Mouse (Mus musculus): Measurements from ENCODE around the gene Pfdn6.

Pfdn6 gene

DNA sequence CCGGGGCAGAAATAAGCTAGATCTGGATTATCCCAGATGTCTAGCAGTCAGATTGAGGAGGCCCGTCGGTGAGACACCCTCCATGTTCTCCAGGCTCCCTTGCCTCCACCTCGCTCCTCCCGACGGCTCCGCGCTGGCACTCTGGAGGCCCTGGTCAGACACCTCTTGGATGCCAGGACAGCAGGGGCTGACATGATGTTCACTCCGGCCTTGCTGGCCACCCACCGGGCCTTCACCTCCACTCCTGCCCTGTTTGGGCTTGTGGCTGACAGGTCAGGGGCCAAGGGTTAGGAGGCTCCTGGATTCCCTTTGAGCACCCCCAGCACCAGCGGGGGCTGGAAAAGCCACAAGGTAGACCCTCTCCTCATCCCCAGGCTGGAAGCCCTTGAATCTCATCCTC lies 8.2 kb downstream of the Pfdn6 start:
- no peak for DNase-seq (ENCODE audit: low read depth, low spot score)

- no peak for DNase-seq (ENCODE audit: low read depth, low spot score)
Observed at GRCm38 (mm10) chr17:33931159-33931866, 8.8 kb downstream of the Pfdn6 start.

DNA sequence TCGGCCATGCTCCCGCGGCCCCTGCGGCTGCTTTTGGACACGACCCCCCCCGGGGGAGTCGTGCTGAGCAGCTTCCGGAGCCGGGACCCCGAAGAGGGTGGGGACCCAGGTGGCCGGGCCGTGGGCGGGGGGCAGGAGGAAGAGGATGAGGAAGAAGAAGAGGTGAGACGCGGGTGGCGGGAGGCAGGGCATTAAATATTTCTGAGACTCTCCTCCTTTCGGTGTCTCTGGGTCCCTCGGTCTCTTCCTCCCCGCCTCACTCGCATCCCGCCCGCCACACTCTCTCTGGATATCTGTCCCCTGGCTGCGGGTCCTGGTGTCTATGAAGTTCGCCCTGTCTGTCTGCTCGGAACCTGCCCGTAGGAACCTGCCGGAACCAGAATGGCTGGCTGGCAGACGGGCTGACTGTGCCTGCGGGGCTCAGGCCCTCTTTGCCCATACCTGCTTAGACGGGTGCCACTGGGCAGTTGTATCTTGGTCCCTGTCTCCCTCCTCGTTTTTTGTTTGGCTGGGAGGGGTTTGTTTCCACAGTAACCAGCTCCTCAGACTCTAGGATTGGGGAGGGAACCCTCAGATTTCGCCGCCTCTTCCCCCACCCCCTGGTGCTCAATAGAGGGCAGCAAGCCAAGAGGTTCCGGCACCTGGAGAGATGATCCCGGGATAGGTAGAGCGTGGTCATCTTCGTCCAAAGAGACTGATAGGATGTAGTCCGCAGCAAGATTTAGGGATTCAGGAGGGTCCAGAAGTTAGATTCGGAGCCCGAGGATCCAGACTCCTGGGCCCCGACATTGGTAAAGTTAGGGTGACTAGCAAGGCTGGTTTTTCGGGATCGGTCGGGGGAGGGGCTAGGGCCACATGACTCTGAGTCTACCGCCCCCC lies 9.6 kb downstream of the Pfdn6 start:
- no peak for DNase-seq (ENCODE audit: low read depth, low spot score)

DNA sequence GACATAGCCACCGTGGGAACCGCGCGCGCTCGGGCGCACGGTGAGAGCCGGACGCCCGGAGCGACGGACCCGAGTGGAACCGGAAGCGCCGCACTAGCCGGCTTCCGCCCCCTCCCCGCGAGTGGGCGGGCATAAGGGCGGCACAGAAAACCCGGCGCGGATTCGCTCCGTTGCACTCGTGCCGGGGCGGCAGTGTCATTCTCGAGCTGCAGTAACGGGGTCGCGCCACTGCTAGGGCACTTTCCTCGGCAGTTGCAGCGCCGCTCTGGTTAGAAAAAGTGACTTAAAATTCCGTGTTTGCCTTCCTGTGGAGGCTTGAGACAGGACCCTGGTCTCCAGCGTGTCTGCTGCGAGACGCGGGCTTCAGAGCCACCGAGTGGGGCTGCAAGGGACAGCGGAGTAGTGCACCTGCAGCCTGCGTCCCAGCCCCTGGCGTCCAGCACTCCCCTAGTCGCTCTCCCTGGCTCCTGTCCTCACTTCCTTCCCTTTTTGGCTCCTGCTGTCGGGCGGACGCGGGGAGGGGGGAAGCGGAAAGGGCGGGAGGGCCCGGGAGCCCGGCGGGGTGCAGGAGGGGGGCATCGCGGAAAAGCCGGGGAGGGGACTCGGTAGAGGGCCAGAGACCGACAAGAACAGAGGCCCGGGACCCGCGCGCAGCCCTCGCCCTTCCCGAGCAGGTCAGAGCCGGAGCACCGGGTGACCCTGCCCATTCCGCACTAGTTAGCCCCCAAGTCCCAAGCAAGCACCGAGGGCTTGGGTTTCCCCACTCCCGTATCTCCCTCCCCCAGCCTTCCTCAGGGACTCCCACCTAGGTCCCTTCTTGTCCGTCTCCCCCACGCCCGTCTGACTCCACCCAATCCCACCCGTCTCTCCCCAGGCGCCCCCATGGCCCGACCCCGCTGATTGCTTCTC lies 10.5 kb downstream of the Pfdn6 start, which contains the start of gene Rgl2:
Gene Rgl2 (plus strand): TSS at position 173 of the 909 bp plus-strand sequence.
- DNase-seq (ENCODE audit: low read depth, low spot score): peak; percentile 89

DNA sequence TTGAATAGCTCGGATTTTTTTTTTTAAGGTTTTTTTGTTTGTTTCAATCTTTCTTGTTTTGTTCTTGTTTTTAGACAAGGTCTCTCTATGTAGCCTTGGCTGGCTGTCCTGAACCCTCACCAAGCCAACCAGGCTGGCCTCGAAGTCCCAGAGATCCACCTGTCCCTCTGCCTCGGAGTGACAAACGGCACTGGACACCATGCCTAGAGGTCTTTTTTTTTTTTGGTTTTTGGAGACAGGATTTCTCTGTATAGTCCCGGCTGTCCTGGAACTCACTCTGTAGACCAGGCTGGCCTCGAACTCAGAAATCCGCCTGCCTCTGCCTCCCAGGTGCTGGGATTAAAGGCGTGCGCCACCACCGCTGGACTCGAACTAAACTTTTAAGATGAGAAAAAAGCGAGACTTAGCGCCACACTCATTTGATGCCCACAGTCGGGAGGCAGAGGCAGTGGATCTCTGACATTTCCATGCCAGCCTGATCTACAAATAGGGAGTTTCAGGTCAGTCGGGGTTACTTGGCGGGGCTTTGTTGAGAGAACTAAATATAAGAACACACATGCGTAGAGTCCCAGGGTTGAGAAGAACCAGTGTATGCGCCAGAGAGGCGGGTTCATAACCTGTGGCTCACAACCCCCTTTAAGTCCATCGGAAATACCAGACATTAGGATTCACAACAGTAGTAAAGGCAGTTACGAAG lies 11.7 kb downstream of the Pfdn6 start:
- DNase-seq (ENCODE audit: low read depth, low spot score): no peak

- DNase-seq (ENCODE audit: low read depth, low spot score): no peak
Observed at GRCm38 (mm10) chr17:33926207-33926932, 13.8 kb downstream of the Pfdn6 start.

DNA sequence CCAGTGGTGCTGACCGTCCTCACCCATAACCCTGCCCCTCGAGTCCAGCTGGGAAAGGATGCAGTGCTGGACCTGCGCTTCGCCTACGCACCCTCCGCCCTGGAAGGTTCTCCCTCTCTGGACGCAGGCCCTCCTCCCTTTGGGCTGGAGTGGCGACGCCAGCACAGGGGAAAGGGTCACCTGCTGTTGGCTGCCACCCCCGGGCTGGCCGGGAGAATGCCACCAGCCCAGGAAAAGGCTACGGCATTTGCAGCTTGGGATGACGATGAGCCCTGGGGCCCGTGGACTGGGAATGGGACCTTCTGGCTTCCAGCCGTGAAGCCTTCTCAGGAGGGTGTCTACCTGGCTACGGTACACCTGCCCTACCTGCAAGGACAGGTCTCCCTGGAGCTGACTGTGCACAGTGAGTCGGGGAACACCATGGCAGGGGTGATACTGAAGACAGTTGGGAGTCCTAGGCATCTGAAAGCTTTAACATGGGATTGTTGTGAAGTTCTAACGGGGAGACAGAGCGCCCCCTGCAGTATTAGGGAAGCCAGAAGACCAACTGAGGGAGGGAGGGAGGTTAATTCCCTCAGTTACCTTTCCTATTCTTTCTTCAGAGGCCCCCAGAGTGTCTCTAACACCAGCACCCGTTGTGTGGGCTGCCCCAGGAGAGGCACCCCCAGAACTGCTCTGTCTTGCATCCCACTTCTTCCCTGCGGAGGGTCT lies 14.6 kb downstream of the Pfdn6 start:
- no peak for DNase-seq (ENCODE audit: low read depth, low spot score)

- DNase-seq (ENCODE audit: low read depth, low spot score): peak; percentile 65
Observed at GRCm38 (mm10) chr17:33924577-33925283, 15.4 kb downstream of the Pfdn6 start.

DNA sequence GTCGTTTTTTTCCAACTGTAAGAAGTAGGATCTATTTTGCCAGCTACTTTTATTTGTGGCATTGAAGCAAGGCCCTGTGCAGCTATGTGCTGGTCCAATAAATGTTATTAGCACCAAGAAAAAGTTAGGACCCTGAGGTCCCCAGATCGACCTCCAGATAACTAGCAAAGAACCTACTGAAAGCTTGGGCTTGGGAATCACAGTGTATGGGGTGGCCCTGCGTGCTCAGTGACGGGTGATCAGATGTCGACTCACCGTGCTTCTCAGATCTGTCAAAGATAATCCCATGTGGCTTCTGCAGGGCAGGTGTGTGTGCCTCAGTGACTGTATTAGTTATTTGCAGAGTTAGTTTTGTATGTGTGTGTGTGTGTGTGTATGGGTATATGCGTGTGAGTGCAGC lies 18.8 kb downstream of the Pfdn6 start:
- no peak for DNase-seq (ENCODE audit: low read depth, low spot score)

- peak; percentile 84 for DNase-seq (ENCODE audit: low read depth, low spot score)
Observed at GRCm38 (mm10) chr17:33920282-33921097, 19.7 kb downstream of the Pfdn6 start.

DNA sequence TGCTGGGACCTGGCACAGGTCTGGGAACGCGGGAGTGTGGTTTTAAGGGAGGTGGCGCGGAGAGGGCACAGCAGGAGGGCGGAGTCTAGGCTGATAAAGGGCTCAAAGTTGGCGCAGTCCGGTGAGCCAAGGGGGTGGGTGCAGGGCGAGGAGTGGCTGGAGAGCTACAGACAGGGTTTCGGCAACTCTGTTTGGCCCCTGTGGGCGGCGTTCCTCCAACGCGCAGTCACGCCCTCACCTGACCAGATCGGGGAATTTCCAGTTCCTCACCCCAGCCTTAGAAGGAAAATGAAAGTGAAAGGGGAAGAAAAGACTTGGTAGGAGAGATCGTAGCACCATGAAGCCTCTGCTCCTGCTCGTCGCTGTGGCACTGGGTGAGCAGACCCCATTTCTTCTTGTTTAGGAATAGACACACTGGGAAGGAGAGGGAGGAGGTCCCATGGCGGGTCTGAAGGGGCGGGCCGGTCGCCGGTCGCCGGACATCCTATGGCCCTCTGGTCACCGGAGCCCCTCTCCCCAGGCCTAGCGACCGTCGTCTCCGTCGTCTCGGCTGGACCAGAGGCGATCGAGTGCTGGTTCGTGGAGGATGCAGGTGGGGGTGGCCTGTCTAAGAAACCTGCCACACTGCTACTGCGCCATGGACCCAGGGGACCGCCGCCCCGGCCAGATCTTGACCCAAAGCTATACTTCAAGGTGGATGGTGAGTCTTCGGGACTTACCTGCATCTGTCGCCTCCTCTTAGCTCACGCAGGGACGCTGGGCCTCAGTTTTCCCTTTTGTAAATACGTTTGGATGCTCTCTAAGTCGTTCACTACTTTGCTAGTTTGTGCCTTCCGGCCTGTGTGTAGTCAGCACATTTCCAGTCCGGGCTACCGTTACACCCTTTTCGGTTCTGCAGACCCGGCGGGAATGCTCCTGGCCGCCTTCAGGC lies 20.5 kb downstream of the Pfdn6 start:
- DNase-seq (ENCODE audit: low read depth, low spot score): peak; percentile 71

DNA sequence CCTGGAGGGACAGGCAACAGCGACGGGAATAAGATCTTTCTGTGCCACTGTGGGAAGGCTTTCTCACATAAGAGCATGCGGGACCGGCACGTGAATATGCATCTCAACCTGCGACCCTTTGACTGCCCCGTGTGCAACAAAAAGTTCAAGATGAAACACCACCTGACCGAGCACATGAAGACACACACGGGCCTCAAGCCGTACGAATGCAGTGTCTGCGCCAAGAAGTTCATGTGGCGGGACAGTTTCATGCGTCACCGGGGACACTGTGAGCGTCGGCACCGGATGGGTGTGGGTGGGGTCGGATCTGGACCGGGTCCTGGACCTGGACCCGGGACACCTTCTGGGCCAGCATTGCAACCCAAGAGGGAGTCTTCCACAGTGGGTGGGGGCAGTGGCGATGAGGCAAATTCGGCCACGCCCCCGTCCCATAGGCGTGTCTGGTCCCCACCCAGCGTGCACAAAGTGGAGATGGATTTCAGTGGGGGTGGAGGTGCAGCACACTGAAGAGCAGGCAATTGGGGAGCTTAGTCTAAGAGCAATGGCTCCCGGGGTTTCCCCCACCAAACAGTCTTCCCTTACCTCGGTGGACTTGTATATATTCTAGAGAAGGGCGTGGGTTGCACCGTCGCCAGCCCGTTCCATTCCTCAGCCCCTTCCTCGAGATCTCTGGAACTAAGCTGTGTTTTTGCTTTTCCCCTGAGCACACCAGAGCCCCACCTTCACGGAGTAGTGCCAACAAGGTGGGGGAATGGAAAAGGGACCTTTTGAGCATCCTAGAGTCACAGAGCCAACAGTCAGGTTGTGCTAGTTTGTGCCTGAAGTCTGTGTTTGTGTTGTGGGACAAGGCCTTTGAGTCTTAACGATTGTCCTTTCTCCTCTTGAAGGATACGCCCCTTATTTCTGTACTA lies 21.6 kb downstream of the Pfdn6 start:
- DNase-seq (ENCODE audit: low read depth, low spot score): no peak

- DNase-seq (ENCODE audit: low read depth, low spot score): no peak
Observed at GRCm38 (mm10) chr17:33917656-33918292, 22.4 kb downstream of the Pfdn6 start.

- no peak for DNase-seq (ENCODE audit: low read depth, low spot score)
Observed at GRCm38 (mm10) chr17:33916847-33917655, 23.1 kb downstream of the Pfdn6 start.

DNA sequence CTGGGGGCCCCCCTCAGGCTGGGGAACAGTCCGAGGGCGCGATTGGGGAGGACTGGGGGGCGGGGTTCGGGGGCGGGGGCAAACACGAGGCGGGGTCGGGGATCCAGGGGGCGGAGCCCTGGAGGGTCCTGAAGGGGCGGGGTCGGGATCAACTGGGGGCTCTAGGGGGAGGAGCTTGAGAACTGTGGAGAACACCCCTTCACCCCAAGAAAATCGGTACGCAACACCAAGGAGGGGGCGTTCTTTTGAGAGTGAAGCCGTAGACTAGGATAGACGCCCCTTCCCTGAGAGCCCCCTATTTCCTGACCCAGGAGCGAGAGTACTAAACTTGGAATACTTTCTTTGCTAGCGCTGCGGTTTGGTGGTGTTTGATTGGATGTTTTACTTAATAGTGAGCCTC lies 23.8 kb downstream of the Pfdn6 start:
- DNase-seq (ENCODE audit: low read depth, low spot score): no peak
